Mouse (Mus musculus): ENCODE results near the gene Slc46a3. TPM values are rescaled to one million over a fixed set of nuclear protein-coding genes. Genes with fewer than 3 reads are reported as not detected.

Slc46a3 gene
- polyA plus RNA-seq, 1 experiment from 2014 or later, result 5.5 TPM

DNA sequence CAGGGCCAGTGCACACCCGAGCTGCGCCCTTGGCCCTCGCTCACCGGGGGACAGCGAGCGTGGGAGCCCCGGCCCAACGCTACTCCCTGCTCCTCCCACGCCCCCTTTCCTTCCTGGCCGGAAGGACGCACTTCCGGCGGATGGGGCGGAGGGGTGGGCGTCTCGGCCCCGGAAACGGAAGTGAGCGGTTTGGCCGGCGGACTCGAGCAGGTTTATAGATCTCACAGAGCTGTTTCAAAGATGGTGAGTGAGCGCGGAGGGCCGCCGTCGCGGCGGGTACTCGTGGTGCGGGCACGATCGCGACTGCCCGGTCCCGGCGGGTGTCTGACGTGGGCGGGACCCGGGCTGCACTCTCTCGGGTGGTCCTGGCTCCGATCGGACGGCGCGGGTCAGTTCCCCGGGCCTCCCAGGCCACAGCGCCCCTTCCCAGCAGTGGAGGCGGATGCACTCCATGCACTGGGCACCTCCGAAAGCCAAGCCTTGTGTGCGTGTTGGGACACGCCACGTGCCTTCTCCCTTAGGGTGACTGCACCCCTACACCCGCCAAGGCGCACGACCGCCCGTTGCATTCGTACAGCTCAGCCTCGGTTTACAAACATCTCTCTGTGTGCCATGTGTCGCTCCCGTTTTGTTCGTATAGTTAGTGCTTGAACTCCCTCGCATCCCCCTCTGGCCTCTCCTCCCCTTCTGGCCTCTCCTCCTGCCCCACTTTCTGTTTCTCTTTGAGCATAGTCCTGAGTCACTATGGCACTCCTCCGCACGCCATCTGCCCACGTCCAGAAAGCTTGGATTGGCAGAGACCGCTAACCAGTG is 34.0 kb downstream of the Slc46a3 start, which contains the start of gene Pomp:
TSS of gene Pomp (plus strand) at position 13 of the 813 bp plus-strand sequence.
- peak; percentile 96 for ATAC-seq (ENCODE audit: low FRiP score)
- H3K4me3 ChIP-seq (replicated peaks), result peak within 1 kb of the TSS; percentile 98
- H3K4me1 ChIP-seq, result peaks cover 29% of the 10 kb centered on the region
- WGBS, result under 1% methylated on average over 68 of the region's 68 CpGs
- peak within 1 kb of the TSS; percentile 90 for H3K9ac ChIP-seq (replicated peaks)
- H3K27me3 ChIP-seq (replicated peaks), result no peaks in the 10 kb centered on the region
- peaks cover 29% of the 10 kb centered on the region for H3K36me3 ChIP-seq
- no peaks in the 10 kb centered on the region for H3K9me3 ChIP-seq (replicated peaks)
- peak within 1 kb of the TSS; percentile 87 for H3K27ac ChIP-seq (replicated peaks)
- H3K4me2 ChIP-seq, result peak within 1 kb of the TSS; percentile 92

DNA sequence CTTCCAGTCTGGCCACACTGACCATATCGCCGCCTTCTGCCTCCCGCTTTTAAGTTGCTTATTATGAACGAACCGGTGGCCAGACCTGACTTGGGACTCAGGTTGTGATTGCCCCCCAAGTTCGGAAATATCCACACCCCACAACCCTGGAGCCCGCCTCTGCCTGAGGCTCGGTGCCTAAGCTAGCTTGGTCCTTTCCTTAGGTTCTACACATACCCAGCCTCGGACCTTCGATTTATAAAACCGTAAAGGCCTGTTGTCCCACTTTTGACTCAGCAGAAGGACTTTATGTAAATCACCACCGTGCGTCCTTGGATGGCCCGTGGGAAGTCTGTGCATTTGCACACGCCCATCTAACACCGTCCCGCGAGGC is 34.6 kb downstream of the Slc46a3 start:
- WGBS, result 1% methylated on average over 18 of the region's 18 CpGs

DNA sequence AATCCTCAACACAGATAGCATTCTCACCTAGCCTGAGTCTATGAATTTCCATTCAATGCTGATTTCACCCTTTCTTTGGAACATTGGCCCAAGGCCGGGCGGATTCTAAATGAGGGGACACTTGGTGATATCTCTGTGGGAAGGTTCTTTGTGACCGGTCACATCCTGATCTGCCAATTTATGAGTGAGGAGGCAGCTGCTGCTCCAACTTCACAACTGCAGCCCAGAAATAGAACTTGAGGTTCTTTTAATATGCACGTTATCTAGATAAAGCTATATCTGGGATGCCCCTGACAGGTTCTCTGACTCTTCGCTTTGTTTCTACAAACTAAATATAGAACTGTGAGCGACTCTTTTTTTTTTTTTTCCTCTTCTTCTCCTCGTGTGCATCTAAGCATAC is 44.4 kb downstream of the Slc46a3 start:
- no peak for ATAC-seq (ENCODE audit: low FRiP score)

More for the DNA sequence above, 34.6 kb downstream of the Slc46a3 start:
- Histone ChIP-seq H3K9ac (replicated peaks) (peak overlapping the region; percentile 90), H3K4me3 (replicated peaks) (peak overlapping the region; percentile 98), H3K27me3 (replicated peaks) (no peaks in the 10 kb centered on the region), H3K27ac (replicated peaks) (peak overlapping the region; percentile 87), H3K9me3 (replicated peaks) (no peaks in the 10 kb centered on the region), H3K4me1 (peaks cover 29% of the 10 kb centered on the region), H3K4me2 (peak overlapping the region; percentile 92), H3K36me3 (peaks cover 25% of the 10 kb centered on the region)
- ATAC-seq (ENCODE audit: low FRiP score), result no peak; the same call in 1 of the 2 replicates

DNA sequence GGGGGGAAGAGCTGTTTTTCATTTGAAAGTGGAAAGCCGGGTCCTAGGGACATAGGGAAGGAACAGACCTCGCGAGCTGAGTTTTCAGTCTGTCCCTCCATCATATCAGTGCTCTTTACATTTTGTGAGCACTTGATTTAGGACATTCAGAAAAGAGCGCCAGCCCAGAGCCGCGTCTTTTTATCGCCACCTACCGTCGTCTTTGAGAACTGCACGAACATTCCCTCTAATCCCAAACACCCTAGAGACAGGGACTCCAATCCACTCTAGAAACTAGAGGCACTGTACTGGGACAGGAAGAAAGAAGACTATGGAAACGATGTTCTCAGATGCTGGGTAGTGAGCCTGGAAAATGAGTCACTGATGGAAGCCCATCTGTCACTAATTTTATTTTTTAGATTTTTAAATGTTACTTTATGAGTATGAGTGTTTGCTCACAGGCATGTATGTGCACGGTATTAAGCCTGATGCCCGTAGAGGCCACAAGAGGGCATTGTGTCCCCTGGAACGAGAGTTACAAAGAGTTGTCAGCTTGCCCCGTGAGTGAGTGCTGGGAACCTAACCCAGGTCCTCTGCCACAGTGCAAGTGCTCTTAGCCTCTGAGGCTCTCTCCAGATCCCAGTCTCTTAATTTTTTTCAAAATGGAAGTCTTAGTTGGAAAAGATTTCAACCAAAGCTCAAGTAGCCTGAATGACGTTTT is 46.3 kb downstream of the Slc46a3 start:
- H3K9ac ChIP-seq (replicated peaks), result no peak overlapping the region
- 0 out of 2 replicates have a peak, but pooled peaks cover 8% of the 10 kb centered on the region for H3K4me1 ChIP-seq
- no peak overlapping the region for H3K4me3 ChIP-seq (replicated peaks)
- peak overlapping the region; percentile 29 for H3K4me2 ChIP-seq
- H3K27me3 ChIP-seq (replicated peaks), result no peaks in the 10 kb centered on the region
- no peak; the same call in 1 of the 2 replicates for ATAC-seq (ENCODE audit: low FRiP score)
- 25% methylated on average over 16 of the region's 16 CpGs for WGBS
- no peaks in the 10 kb centered on the region for H3K36me3 ChIP-seq
- no peak overlapping the region for H3K27ac ChIP-seq (replicated peaks)
- H3K9me3 ChIP-seq (replicated peaks), result no peaks in the 10 kb centered on the region

More for the DNA sequence above, 44.4 kb downstream of the Slc46a3 start:
- no peak overlapping the region for H3K4me2 ChIP-seq
- no peak overlapping the region for H3K9ac ChIP-seq (replicated peaks)
- H3K27ac ChIP-seq (replicated peaks), result no peak overlapping the region
- H3K36me3 ChIP-seq, result no peaks in the 10 kb centered on the region
- 0 out of 2 replicates have a peak, but pooled peaks cover 8% of the 10 kb centered on the region for H3K4me1 ChIP-seq
- H3K27me3 ChIP-seq (replicated peaks), result no peaks in the 10 kb centered on the region
- no peak overlapping the region for H3K4me3 ChIP-seq (replicated peaks)
- WGBS, result 71% methylated on average over 7 of the region's 7 CpGs
- no peaks in the 10 kb centered on the region for H3K9me3 ChIP-seq (replicated peaks)

DNA sequence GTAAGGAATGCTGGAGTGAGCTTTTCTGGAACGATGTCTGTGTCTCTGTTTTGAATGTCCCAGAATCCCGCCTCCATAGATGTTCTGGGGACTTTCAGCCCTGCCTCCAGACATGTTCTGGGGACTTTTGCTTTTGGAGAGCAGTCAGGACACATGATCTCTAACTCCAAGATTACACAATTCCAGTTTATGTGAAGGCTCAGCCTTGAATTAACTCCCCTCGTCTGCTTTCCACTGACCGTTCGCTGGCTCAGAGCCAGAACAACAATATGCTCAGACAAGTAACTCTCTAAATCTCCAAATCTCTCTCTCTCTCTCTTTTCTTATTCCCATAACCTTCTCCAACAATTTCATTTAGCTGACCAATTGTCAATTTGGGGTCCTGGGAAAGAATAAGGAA is 47.3 kb downstream of the Slc46a3 start:
- H3K9ac ChIP-seq (replicated peaks), result no peak overlapping the region
- no peaks in the 10 kb centered on the region for H3K9me3 ChIP-seq (replicated peaks)
- H3K36me3 ChIP-seq, result no peaks in the 10 kb centered on the region
- H3K4me2 ChIP-seq, result no peak overlapping the region
- H3K4me3 ChIP-seq (replicated peaks), result no peak overlapping the region
- no peak overlapping the region for H3K27ac ChIP-seq (replicated peaks)
- H3K4me1 ChIP-seq, result 0 out of 2 replicates have a peak, but pooled peaks cover 8% of the 10 kb centered on the region
- no peak for ATAC-seq (ENCODE audit: low FRiP score)
- WGBS, result 68% methylated on average over 5 of the region's 5 CpGs
- no peaks in the 10 kb centered on the region for H3K27me3 ChIP-seq (replicated peaks)

DNA sequence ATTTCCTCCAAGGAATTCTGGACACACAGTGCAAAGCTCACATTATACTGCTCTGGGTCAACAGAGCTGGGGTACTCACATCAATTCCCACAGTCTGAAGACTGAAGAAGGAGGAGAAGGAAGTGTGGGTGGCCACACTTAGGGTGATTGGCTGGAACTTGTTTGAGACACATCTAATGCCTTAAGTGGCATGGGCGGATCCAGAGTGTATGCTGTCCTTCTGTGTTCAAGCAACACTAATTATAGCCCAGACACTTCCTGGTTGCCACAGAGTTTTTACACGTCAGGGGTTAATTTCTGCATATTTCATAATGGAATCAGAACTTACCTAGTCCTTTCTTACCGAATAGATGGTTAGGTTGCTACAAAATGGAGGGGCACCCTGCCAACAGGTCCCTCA is 49.3 kb downstream of the Slc46a3 start:
- 78% methylated on average over 3 of the region's 3 CpGs for WGBS
- Histone ChIP-seq H3K9me3 (replicated peaks) (no peaks in the 10 kb centered on the region), H3K27ac (replicated peaks) (no peak overlapping the region), H3K27me3 (replicated peaks) (no peaks in the 10 kb centered on the region), H3K36me3 (no peaks in the 10 kb centered on the region), H3K4me3 (replicated peaks) (no peak overlapping the region), H3K4me2 (no peak overlapping the region), H3K9ac (replicated peaks) (no peak overlapping the region), H3K4me1 (0 out of 2 replicates have a peak, but pooled peaks cover 8% of the 10 kb centered on the region)
- no peak for ATAC-seq (ENCODE audit: low FRiP score)

DNA sequence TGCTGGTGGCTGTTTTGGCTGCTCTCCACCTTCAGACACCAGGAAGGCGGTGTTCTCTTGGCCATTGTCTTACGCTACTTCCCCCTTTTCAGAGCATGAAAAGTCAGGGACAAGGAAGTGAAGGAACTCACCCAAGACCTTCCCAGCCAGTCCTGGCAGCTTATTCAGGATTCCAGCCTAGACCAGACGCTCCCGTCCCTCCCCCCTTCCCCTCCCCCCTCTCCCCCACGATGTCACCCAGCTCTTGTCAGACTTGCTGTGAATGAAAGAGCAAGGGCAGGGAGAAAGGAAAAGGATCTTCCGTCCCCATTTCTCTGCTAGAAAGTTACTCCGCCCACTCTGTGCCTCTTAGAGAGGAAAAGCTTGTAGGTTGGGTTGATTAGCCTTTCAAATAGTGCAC is 51.3 kb downstream of the Slc46a3 start:
- Histone ChIP-seq H3K4me3 (replicated peaks) (no peak overlapping the region), H3K4me1 (0 out of 2 replicates have a peak, but pooled peaks cover 8% of the 10 kb centered on the region), H3K9me3 (replicated peaks) (no peaks in the 10 kb centered on the region), H3K9ac (replicated peaks) (no peak overlapping the region), H3K27ac (replicated peaks) (no peak overlapping the region), H3K36me3 (no peaks in the 10 kb centered on the region), H3K27me3 (replicated peaks) (no peaks in the 10 kb centered on the region), H3K4me2 (no peak overlapping the region)
- no peak for ATAC-seq (ENCODE audit: low FRiP score)
- WGBS, result 59% methylated on average over 7 of the region's 7 CpGs

DNA sequence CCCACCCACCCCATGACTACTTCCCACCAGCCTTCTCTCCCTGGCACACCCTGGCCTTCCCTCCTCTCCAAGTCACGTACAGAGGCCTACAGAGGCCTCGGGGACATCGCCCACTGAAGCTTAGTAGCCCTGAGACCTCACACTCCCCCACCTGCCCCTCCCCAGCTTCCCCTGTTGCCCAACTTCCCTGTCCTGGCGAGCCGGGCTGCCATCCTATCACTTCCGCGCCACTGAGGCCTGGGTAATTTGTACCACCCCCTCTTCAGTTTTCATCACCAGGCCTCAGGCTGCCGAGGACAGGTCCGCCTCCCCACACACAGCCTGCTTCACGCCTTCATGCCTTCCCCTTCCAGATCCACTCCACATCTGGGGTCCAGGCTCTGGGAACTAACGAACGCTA is 55.2 kb downstream of the Slc46a3 start:
- Histone ChIP-seq H3K9ac (replicated peaks) (no peak overlapping the region), H3K27me3 (replicated peaks) (no peaks in the 10 kb centered on the region), H3K9me3 (replicated peaks) (no peaks in the 10 kb centered on the region), H3K4me3 (replicated peaks) (no peak overlapping the region), H3K4me2 (no peak overlapping the region), H3K4me1 (no peaks in the 10 kb centered on the region), H3K36me3 (no peaks in the 10 kb centered on the region), H3K27ac (replicated peaks) (no peak overlapping the region)
- ATAC-seq (ENCODE audit: low FRiP score), result no peak
- 80% methylated on average over 12 of the region's 12 CpGs for WGBS

DNA sequence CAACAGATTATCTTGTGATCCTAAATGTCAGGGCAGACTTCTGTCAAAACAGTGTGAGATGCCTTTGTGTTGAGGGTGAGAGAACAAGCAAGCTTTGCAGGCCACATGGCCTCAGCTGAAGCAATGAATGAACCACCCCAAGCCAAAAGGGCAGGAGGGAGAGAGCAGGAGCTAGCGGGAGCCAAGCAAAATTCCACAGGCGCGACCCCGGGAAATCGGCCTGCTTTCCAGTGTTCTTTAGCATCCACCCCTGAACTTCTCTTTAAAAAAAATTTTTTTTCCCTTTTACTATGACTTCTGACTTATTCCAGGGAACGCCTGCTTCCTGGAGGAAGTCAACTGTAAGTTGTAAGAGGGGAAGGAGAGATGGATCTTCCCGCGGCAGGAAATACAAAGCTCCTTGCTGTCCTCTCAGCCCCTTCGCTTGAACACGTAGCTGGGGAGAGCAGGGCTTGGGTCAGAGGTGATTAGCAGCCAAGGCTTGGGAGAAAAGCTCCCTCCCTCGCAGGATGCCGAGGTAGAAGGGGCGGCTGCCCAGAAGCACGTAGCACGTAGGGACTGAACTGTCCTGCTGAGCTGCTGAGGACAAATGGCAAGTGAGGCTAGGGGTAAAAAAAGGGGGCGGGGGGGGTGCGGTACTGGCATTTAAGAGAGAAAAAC is 59.6 kb downstream of the Slc46a3 start:
- no peaks in the 10 kb centered on the region for H3K9me3 ChIP-seq (replicated peaks)
- H3K4me3 ChIP-seq (replicated peaks), result no peak overlapping the region
- H3K27ac ChIP-seq (replicated peaks), result no peak overlapping the region
- H3K27me3 ChIP-seq (replicated peaks), result no peaks in the 10 kb centered on the region
- WGBS, result 18% methylated on average over 17 of the region's 17 CpGs
- H3K36me3 ChIP-seq, result no peaks in the 10 kb centered on the region
- H3K4me2 ChIP-seq, result no peak overlapping the region
- no peak for ATAC-seq (ENCODE audit: low FRiP score)
- no peak overlapping the region for H3K9ac ChIP-seq (replicated peaks)
- no peaks in the 10 kb centered on the region; the same call in 1 of the 2 replicates for H3K4me1 ChIP-seq

DNA sequence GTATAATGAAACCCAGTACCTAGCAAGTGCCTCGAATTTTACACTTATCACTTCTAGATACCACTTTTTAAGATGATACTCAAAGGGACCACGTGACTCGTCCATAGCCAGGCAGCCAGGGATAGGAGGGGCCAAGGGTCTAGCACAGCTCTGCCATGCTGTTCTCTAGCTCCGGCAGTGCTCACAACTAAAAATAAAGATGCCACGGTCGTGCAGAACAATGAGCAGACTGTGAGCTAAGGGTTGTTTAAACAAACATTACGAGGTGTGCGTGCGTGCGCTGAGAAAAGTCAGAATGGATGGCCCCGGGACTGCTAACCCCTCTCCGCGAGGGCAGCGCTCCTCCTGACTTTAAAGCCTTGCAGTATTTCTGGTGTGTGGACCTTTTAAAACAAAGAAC is 61.8 kb downstream of the Slc46a3 start:
- ATAC-seq (ENCODE audit: low FRiP score), result no peak
- H3K4me1 ChIP-seq, result no peaks in the 10 kb centered on the region; the same call in 1 of the 2 replicates
- no peaks in the 10 kb centered on the region for H3K9me3 ChIP-seq (replicated peaks)
- no peaks in the 10 kb centered on the region for H3K36me3 ChIP-seq
- no peak overlapping the region for H3K4me3 ChIP-seq (replicated peaks)
- no peak overlapping the region for H3K9ac ChIP-seq (replicated peaks)
- H3K27me3 ChIP-seq (replicated peaks), result no peaks in the 10 kb centered on the region
- no peak overlapping the region for H3K27ac ChIP-seq (replicated peaks)
- 28% methylated on average over 14 of the region's 14 CpGs for WGBS
- H3K4me2 ChIP-seq, result peak overlapping the region; percentile 13; the same call in 1 of the 2 replicates

DNA sequence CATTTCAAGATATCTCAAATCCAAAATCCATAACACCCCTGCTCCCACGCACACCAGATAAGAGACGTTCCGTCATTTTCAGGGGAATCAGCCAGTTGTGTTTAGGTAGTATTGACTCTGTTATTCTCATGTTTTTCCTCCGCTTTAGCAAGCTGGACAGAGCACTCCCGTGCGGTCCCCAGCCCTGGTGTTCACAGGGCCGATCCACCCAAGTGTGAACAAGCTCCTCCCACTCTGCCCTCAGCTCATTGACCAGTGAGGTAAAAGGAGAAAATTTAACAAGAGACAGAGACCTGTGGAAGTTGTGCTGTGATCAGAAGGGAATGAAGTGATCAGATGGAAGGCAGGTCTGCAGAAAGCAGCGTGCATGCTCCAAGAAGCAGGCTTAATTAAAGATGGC is 65.8 kb downstream of the Slc46a3 start:
- 84% methylated on average over 8 of the region's 8 CpGs for WGBS
- Histone ChIP-seq H3K4me3 (replicated peaks) (no peak overlapping the region), H3K4me2 (no peak overlapping the region), H3K36me3 (no peaks in the 10 kb centered on the region), H3K9me3 (replicated peaks) (no peaks in the 10 kb centered on the region), H3K9ac (replicated peaks) (no peak overlapping the region), H3K27me3 (replicated peaks) (no peaks in the 10 kb centered on the region), H3K27ac (replicated peaks) (no peak overlapping the region), H3K4me1 (peaks cover 5% of the 10 kb centered on the region; the same call in 1 of the 2 replicates)
- ATAC-seq (ENCODE audit: low FRiP score), result no peak
